Mouse (Mus musculus): ENCODE data around the gene Ugt1a10.
"Not testable (repeated sequence)": the region's sequence is repeated elsewhere in the genome, so short reads cannot be mapped to it uniquely, and the experiment has no call there.

- not testable (repeated sequence) for TF ChIP-seq POLR2A (IDR thresholded peaks at IDR 0.05; ENCODE audit: borderline replicate concordance, control insufficient read depth, low read depth, low read length)
- 0 out of 2 replicates have a peak, but pooled peaks have one; percentile 18 for TF ChIP-seq CTCF (IDR thresholded peaks at IDR 0.05; ENCODE audit: control insufficient read depth, insufficient read depth, low read length)
These were observed 65.4 kb downstream of the Ugt1a10 start for GRCm38 (mm10) chr1:88120550-88120949.

Measured in bone marrow, adult 2 months (tissue).